Mouse (Mus musculus): ENCODE data around the gene Sirpa.
A peak's percentile ranks its signal among the peaks of the same experiment; 100 is the strongest.

Sirpa gene

DNA sequence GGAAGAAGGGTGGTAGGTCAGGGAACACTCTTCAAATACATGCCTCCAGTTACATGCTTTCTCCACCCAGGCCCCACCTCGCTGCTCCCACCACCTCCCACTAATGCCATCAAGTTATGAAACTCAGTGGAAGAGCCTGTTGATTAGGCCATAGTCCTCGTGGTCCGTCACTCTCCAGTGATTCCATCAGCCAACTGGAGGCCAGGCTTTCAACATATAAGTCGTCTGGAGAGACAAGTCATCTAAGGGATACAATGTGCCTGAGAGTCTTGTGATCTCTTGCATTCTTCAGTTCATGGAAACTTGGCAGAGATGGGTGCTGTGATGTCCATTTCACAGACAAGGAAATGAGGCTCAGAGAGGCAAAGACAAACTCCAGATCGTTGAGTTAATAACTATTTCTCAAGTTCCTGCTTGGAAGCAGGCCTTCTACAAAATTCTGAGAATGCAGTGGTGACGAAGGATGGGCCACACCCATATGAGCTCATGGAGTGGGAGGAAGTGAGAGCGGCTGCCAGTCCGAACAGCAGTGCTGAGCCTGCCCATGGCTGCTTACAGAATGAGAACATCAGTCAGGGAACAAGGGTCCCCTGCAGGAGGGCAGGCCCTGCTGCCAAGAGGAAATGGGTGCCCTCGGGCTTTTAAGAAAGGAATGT, 40.6 kb downstream of the Sirpa start:
- DNase-seq (ENCODE audit: low spot score in 2 of 2) = peak in 1 of 2 experiments; percentile 71

DNA sequence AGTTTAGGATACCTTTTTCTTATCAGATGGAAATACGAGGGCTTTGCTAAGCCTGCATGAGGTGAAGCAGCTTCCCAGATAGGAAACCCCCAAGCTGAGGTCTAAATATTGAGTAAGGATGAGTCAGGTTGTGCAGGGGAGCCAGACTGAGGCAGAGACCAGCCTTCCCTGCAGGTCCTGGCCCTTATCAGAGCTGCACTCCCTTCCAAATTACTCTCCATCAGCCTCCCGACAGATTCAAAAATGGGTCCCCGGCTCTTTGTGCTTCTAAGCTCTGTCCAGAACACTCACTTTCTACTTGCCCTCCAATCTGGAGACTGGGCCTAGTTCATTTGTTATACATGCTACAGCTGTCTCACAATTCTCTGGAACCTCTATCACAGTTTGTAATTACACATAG, 41.3 kb downstream of the Sirpa start:
- DNase-seq (ENCODE audit: low spot score in 2 of 2) = no peak

GRCm38 (mm10) chr2:129652616-129653015, 60.0 kb downstream of the Sirpa start:
- no peak for DNase-seq (ENCODE audit: low spot score in 2 of 2)

GRCm38 (mm10) chr2:129653632-129654031, 61.0 kb downstream of the Sirpa start:
- no peak for DNase-seq (ENCODE audit: low spot score in 2 of 2)

DNA sequence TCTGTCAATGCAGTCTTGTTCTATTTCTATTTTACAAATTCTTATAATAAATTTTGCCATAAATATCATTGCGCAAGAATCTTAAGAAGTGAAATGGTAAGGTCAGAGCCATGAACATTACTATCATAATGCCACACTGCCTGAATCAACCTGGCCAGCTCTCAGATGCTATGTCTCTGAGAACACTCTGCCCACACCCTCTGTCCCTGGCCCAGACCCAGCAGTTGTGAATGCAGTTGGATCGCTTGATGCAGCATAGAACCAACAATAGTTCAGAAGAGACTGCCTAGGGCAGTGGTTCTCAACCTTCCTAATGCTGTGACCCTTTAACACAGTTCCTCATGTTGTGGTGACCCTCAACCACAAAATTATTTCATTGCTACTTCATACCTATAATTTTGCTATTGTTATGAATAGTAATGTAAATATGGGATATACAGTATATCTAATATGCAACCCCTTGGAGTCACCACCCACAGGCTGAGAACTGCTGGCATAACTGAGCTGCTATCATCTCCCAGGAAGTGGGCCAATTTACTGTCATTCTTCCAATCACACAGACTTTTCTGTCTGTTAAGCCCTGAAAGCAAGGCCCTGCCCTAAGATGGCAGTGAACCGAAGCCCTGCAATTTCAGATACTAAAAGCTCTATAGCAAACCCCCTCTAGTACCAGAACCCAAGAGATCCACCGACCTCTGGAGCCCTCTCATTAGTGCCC, 61.8 kb downstream of the Sirpa start:
- DNase-seq (ENCODE audit: low spot score in 2 of 2) = no peak

DNA sequence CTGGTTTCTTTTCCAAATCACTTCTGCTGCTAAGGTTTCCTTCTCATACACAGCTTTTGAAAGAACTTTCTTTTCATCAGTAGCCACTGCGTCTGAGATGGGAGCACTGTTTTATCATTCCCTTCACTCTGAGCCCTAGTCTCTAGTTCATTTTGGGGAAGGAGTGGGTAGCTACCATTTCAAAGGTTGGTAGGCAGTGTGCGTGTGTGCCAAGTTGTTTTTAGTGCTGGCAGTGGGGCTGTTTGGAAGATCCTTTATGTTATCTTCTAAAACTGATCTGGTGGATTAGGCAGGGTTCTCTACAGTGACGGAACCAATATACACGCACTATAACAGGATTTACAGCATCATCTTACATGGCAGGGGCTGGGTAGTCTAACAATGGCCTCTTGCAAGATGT, 62.4 kb downstream of the Sirpa start:
- DNase-seq (ENCODE audit: low spot score in 2 of 2) = no peak

DNA sequence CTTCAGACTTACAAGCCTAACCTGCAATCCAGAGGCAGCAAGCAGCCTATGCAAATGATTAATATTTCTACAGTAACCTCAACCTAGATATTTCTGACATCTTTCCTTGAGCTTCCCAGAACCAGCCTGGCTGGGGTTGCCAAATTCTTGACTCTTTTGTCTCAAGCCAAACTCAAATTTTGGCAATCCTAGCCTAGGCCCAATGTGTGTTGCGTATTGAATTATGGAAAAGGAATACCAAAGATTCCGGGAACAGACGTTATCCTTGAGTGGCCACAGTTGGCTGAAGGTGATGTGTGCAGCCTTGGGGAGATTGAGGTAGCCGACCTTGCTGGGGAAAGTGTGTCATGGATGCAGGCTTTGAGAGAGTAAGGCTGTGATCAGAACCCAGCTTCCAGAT, 66.2 kb downstream of the Sirpa start:
- DNase-seq (ENCODE audit: low spot score in 2 of 2) = no peak

GRCm38 (mm10) chr2:129660020-129660419, 67.4 kb downstream of the Sirpa start:
- no peak for DNase-seq (ENCODE audit: low spot score in 2 of 2)

DNA sequence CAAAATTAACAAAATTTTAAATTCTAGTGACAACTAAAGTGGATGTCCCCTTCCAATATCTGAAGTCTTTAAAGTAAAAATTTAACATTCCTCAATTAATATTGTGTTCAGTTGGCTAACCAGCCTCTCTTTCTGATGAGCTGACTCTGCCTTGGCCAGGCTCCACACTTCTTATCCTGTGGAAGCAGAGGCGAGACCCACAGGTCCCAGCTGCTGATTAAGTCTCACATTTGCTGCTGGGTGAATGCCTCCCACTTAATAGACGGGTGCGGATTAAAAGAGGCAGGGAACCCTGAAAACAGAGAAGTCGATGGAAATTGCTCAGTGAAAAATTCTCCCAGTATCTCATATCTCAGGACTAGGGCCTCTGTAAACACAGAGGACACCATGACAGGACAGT, 69.8 kb downstream of the Sirpa start:
- DNase-seq (ENCODE audit: low spot score in 2 of 2) = no peak

GRCm38 (mm10) chr2:129671911-129672310, 79.3 kb downstream of the Sirpa start:
- no peak for DNase-seq (ENCODE audit: low spot score in 2 of 2)

DNA sequence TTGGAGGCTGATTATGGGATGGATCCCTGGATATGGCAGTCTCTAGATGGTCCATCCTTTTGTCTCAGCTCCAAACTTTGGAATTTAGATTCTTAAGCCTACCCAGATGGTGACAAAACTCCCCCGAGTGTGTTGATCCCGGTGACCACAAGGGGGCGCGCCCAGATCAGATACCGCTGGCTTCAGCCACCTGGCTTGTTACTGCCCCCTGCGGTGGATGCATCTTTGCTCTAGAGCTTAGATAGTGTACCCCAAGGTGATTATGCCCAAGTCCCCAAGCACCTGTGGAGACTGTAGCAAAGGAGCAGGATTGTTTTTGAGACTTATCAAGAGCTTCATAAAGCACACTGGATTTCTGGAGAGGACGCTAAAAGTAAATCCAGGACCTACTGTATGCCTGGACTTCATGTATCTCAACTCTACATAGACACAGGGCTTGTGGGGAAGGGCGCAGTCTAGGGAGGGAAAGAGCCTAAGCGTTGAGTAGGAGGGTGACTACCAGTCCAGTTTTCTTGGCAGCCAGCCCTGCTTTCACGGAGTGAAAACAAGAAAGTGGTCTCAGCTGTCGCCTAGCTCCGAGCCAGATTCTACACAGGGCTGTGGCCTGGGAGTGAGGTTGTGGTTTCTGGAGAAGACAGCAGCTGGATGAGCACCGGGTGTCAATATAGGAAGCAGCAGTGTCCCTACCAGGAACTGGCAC, 82.5 kb downstream of the Sirpa start:
- DNase-seq (ENCODE audit: low spot score in 2 of 2) = peak; percentile 59

DNA sequence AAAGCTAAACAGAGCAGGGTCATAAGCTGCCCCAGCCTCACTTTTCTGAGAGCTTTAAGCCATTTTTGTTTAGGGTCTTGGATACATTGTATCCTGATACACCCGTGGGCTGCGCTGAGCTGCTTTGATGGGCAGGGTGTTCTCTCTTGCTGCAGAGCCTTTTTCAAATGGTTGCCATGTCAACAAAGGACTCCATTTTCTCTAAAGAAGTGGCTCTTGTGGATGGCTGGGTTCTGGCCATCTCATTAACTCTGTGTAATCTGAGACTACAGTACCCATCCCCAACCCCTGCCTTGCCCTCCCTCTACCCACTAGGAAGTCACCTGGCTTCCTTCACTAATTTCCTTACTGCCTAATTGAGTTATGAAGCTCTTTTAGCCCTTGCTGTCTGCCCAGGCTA, 85.0 kb downstream of the Sirpa start:
- DNase-seq (ENCODE audit: low spot score in 2 of 2) = no peak

DNA sequence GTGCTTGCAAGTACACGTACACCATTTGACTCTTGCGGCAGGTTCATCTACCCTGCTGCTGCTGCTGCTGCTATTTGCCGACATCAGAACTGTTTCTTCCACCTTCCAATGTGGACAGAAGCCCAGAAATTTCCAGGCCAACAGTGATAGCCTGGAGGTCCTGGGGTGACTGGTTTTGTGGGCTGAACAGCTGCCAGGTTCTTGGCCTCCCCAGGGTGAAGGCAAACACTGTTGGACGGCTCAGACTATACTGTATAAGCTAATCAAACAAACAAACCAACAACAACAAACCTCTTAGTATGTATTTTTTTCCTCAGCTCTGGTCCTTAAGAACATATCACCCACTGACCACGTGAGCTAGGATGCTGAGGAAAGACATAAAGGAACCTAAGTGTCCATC, 86.4 kb downstream of the Sirpa start:
- DNase-seq (ENCODE audit: low spot score in 2 of 2) = no peak

DNA sequence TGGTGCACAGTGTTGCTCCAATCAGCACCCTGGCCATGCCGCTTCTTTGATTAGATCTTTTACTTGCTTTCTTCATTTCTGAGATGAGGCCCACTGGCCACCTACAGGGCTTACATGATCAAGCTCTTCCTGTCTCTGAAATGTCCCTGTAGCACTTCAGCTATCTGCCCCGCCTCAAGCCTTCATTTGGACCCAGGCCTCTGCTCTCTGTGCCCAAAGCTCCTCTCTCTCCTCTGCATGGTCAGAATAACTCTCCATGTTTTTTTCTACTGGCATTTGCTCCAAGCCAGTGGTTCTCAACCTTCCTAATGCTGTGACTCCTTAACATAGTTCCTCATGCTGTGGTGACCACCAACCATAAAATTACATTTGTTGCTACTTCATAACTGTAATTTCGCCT, 87.6 kb downstream of the Sirpa start:
- no peak for DNase-seq (ENCODE audit: low spot score in 2 of 2)

All from right cerebral cortex, postnatal 36 days (tissue).